Mouse (Mus musculus): Measurements from ENCODE around the gene Rsph6a. TPM values are rescaled to one million over a fixed set of nuclear protein-coding genes. Genes with fewer than 3 reads are reported as not detected.
"Not testable (repeated sequence)": the region's sequence is repeated elsewhere in the genome, so short reads cannot be mapped to it uniquely, and the experiment has no call there.

Gene Rsph6a
- polyA plus RNA-seq, 1 experiment from 2014 or later, result not detected

DNA sequence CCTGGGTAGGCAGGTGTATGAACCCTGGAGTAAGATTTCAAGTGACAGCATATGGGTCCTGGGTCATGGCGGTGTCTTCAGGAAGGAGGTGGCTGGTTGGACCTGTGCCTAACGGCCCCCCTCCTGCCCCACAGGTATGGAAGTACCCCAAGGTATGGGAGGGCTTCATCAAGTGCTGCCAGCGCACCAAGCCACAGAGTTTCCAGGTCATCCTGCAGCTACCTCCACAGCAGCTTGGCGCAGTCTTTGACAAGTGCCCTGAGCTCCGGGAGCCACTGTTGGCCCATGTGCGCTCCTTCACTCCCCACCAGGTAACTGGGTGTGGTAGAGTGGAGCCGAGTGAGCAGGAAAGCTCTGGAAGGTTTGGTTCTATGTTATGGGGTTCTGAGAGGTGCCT is 1.4 kb upstream of the Rsph6a start:
- peaks cover 18% of the 10 kb centered on the region for H3K36me3 ChIP-seq (ENCODE audit: control insufficient read depth, insufficient read depth)
- 84% methylated on average over 7 of the region's 7 CpGs for WGBS (ENCODE audit: insufficient replicate concordance)

DNA sequence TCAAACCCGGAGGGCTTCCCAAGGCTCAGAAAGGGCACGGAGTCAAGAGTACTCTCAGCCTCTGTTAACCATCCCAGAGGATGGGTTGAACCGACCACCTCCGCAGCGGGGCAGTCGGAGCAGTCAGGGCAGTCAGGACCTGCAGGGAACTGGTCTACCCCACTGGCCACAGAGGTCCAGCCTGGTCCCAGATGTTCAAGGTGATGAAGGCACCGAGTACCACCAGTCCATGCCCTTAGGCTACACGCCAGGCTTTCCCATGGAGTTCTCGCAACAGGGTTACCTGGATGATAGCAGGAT is 237 bp downstream of the Rsph6a start:
- no peak overlapping the region for H3K9ac ChIP-seq (ENCODE audit: low read depth, low read length)
- no peak overlapping the region for H3K27ac ChIP-seq (ENCODE audit: low read length)
- H3K4me2 ChIP-seq (ENCODE audit: low read depth, low read length), result no peak overlapping the region
- ATAC-seq (ENCODE audit: low read depth), result no peak
- H3K27me3 ChIP-seq (ENCODE audit: control insufficient read depth, insufficient read depth, low read depth, low read length), result no peaks in the 10 kb centered on the region
- H3K4me1 ChIP-seq (ENCODE audit: control insufficient read depth, low read depth, low read length), result no peaks in the 10 kb centered on the region
- H3K9me3 ChIP-seq (replicated peaks; ENCODE audit: control insufficient read depth, low read length), result no peaks in the 10 kb centered on the region
- peaks cover 11% of the 10 kb centered on the region for H3K36me3 ChIP-seq (ENCODE audit: control insufficient read depth, insufficient read depth)
- 74% methylated on average over 9 of the region's 9 CpGs for WGBS (ENCODE audit: insufficient replicate concordance)
- H3K4me3 ChIP-seq (ENCODE audit: low read depth, low read length), result no peak overlapping the region

More for the DNA sequence above, 1.4 kb upstream of the Rsph6a start:
- Histone ChIP-seq H3K9me3 (replicated peaks; ENCODE audit: control insufficient read depth, low read length) (no peaks in the 10 kb centered on the region), H3K27ac (ENCODE audit: low read length) (no peak overlapping the region), H3K4me2 (ENCODE audit: low read depth, low read length) (no peak overlapping the region), H3K4me3 (ENCODE audit: low read depth, low read length) (no peak overlapping the region), H3K9ac (ENCODE audit: low read depth, low read length) (no peak overlapping the region), H3K27me3 (ENCODE audit: control insufficient read depth, insufficient read depth, low read depth, low read length) (no peaks in the 10 kb centered on the region), H3K4me1 (ENCODE audit: control insufficient read depth, low read depth, low read length) (no peaks in the 10 kb centered on the region)
- no peak for ATAC-seq (ENCODE audit: low read depth)

DNA sequence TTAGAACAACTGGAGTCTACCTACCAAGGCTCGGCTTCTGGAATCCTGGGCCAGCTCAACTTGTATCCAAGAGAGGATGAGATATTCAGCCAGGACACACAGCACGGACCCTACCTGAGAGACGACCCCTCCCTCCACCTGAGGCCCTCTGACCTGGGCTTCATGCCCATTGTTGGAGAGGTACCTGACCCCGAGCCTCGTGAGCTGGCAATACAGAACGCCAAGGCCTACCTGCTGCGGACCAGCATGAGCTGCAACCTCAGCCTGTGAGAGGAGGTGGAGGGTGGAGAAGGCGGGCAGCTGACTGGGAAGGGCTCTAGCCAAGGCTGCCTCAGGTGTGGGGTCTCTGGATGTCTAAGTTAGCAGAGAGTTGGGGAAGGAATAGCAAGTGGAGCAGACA is 618 bp downstream of the Rsph6a start:
- H3K9ac ChIP-seq (ENCODE audit: low read depth, low read length), result no peak overlapping the region
- no peak overlapping the region for H3K4me3 ChIP-seq (ENCODE audit: low read depth, low read length)
- no peaks in the 10 kb centered on the region for H3K9me3 ChIP-seq (replicated peaks; ENCODE audit: control insufficient read depth, low read length)
- no peaks in the 10 kb centered on the region for H3K4me1 ChIP-seq (ENCODE audit: control insufficient read depth, low read depth, low read length)
- no peak overlapping the region for H3K27ac ChIP-seq (ENCODE audit: low read length)
- H3K27me3 ChIP-seq (ENCODE audit: control insufficient read depth, insufficient read depth, low read depth, low read length), result no peaks in the 10 kb centered on the region
- H3K36me3 ChIP-seq (ENCODE audit: control insufficient read depth, insufficient read depth), result peaks cover 8% of the 10 kb centered on the region
- 73% methylated on average over 8 of the region's 8 CpGs for WGBS (ENCODE audit: insufficient replicate concordance)
- H3K4me2 ChIP-seq (ENCODE audit: low read depth, low read length), result no peak overlapping the region
- no peak for ATAC-seq (ENCODE audit: low read depth)

- Histone ChIP-seq H3K36me3 (ENCODE audit: control insufficient read depth, insufficient read depth) (peaks cover 2% of the 10 kb centered on the region; the same call in 1 of the 2 replicates), H3K4me3 (ENCODE audit: low read depth, low read length) (no peak overlapping the region), H3K9me3 (replicated peaks; ENCODE audit: control insufficient read depth, low read length) (no peaks in the 10 kb centered on the region), H3K4me2 (ENCODE audit: low read depth, low read length) (no peak overlapping the region), H3K4me1 (ENCODE audit: control insufficient read depth, low read depth, low read length) (no peaks in the 10 kb centered on the region), H3K9ac (ENCODE audit: low read depth, low read length) (no peak overlapping the region), H3K27me3 (ENCODE audit: control insufficient read depth, insufficient read depth, low read depth, low read length) (no peaks in the 10 kb centered on the region; the same call in 1 of the 2 replicates), H3K27ac (ENCODE audit: low read length) (no peak overlapping the region)
- ATAC-seq (ENCODE audit: low read depth), result no peak
- 60% methylated on average over 10 of the region's 10 CpGs for WGBS (ENCODE audit: insufficient replicate concordance)
Measured at GRCm38 (mm10) chr7:19057405-19057804, 2.9 kb downstream of the Rsph6a start.

GRCm38 (mm10) chr7:19065896-19066295 is 11.4 kb downstream of the Rsph6a start:
- Histone ChIP-seq H3K4me3 (ENCODE audit: low read depth, low read length) (no peak overlapping the region), H3K4me2 (ENCODE audit: low read depth, low read length) (no peak overlapping the region), H3K4me1 (ENCODE audit: control insufficient read depth, low read depth, low read length) (no peaks in the 10 kb centered on the region), H3K9ac (ENCODE audit: low read depth, low read length) (no peak overlapping the region), H3K36me3 (ENCODE audit: control insufficient read depth, insufficient read depth) (no peaks in the 10 kb centered on the region), H3K27me3 (ENCODE audit: control insufficient read depth, insufficient read depth, low read depth, low read length) (peaks cover 31% of the 10 kb centered on the region), H3K9me3 (replicated peaks; ENCODE audit: control insufficient read depth, low read length) (no peaks in the 10 kb centered on the region), H3K27ac (ENCODE audit: low read length) (no peak overlapping the region)
- no peak for ATAC-seq (ENCODE audit: low read depth)
- 35% methylated on average over 12 of the region's 13 CpGs for WGBS (ENCODE audit: insufficient replicate concordance)

DNA sequence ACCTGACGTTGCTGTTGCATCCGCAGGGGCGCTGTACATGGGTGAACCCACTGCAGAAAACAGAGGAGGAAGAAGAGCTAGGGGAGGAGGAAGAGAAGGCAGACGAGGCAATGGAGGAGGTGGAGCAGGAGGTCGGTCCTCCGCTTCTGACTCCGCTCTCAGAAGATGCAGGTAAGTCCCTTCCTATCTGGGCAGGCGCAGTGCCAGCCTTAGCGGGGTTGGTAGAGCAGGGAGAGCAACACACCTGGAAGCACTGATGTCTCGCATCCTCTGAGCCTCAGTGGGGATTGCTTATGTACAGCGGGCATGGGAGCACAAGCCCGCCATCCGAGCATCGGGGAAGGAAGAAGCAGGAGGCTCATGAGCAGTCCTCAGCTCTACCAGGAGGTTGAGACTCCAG is 12.6 kb downstream of the Rsph6a start:
- Histone ChIP-seq H3K27ac (ENCODE audit: low read length) (no peak overlapping the region), H3K9me3 (replicated peaks; ENCODE audit: control insufficient read depth, low read length) (no peaks in the 10 kb centered on the region), H3K9ac (ENCODE audit: low read depth, low read length) (no peak overlapping the region), H3K4me1 (ENCODE audit: control insufficient read depth, low read depth, low read length) (no peaks in the 10 kb centered on the region), H3K4me3 (ENCODE audit: low read depth, low read length) (no peak overlapping the region), H3K4me2 (ENCODE audit: low read depth, low read length) (no peak overlapping the region), H3K36me3 (ENCODE audit: control insufficient read depth, insufficient read depth) (no peaks in the 10 kb centered on the region), H3K27me3 (ENCODE audit: control insufficient read depth, insufficient read depth, low read depth, low read length) (peaks cover 31% of the 10 kb centered on the region)
- ATAC-seq (ENCODE audit: low read depth), result no peak
- WGBS (ENCODE audit: insufficient replicate concordance), result 33% methylated on average over 14 of the region's 14 CpGs

DNA sequence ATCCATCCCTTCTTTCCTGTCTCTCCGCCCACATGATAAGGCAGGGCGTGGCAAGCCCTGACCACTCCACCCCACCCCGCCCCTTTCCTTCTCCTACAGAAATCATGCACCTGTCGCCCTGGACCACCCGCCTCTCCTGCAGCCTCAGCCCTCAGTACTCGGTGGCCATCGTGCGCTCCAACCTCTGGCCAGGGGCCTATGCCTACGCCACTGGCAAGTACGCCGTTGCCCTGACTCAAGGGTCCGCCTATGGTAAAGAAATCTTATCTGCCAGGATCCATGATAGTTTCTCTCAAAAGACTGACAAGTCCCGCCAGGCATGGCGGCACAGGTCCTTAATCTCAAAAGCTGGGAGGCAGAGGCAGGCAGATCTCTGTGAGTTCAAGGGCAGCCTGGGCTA is 13.4 kb downstream of the Rsph6a start:
- Histone ChIP-seq H3K4me2 (ENCODE audit: low read depth, low read length) (no peak overlapping the region), H3K27me3 (ENCODE audit: control insufficient read depth, insufficient read depth, low read depth, low read length) (peaks cover 33% of the 10 kb centered on the region), H3K4me1 (ENCODE audit: control insufficient read depth, low read depth, low read length) (no peaks in the 10 kb centered on the region), H3K9me3 (replicated peaks; ENCODE audit: control insufficient read depth, low read length) (no peaks in the 10 kb centered on the region), H3K4me3 (ENCODE audit: low read depth, low read length) (no peak overlapping the region), H3K36me3 (ENCODE audit: control insufficient read depth, insufficient read depth) (no peaks in the 10 kb centered on the region), H3K27ac (ENCODE audit: low read length) (no peak overlapping the region), H3K9ac (ENCODE audit: low read depth, low read length) (no peak overlapping the region)
- ATAC-seq (ENCODE audit: low read depth), result no peak
- 54% methylated on average over 13 of the region's 14 CpGs for WGBS (ENCODE audit: insufficient replicate concordance)

DNA sequence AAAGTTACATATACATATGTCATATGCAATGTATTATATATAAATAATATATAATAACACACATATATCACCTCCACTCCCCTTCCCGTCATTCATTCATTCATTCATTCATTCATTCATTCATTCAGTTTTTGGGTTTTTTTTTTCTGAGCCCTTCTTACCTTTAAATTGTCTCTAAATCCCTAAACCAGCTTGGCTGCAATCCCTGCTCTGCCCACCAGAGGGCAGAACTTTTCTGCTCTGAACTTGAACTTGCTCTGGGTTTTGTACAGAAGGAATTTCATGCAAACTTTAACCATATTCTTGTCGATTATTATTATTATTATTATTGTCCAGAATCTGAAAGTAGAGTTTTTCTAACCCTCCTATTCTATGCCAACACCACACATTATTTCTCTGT is 14.2 kb downstream of the Rsph6a start:
- Histone ChIP-seq H3K36me3 (ENCODE audit: control insufficient read depth, insufficient read depth) (no peaks in the 10 kb centered on the region), H3K27me3 (ENCODE audit: control insufficient read depth, insufficient read depth, low read depth, low read length) (peaks cover 38% of the 10 kb centered on the region), H3K4me2 (ENCODE audit: low read depth, low read length) (no peak overlapping the region), H3K9ac (ENCODE audit: low read depth, low read length) (no peak overlapping the region), H3K4me3 (ENCODE audit: low read depth, low read length) (no peak overlapping the region), H3K9me3 (replicated peaks; ENCODE audit: control insufficient read depth, low read length) (no peaks in the 10 kb centered on the region), H3K4me1 (ENCODE audit: control insufficient read depth, low read depth, low read length) (no peaks in the 10 kb centered on the region), H3K27ac (ENCODE audit: low read length) (no peak overlapping the region)
- no peak for ATAC-seq (ENCODE audit: low read depth)
- WGBS (ENCODE audit: insufficient replicate concordance), result 2% methylated on average over 2 of the region's 2 CpGs

DNA sequence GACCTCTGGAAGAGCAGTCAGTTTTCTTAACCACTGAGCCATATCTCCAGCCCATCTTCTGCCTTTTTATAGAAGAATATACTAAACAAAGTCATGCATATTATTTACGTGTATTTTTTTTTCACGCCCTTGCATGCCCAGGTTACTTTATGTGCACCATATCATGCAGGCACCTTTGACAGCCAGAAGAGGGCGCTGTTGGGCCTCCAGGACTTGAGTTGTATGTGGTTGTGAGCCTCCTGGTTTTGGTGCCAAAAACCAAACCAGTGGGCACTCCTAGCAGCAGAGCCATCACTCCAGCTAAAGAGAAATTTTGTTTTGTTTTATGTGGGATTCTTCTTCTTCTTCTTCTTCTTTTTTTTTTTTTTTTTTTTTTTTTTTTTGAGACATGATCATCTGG is 15.0 kb downstream of the Rsph6a start:
- no peak overlapping the region for H3K4me3 ChIP-seq (ENCODE audit: low read depth, low read length)
- H3K27me3 ChIP-seq (ENCODE audit: control insufficient read depth, insufficient read depth, low read depth, low read length), result peaks cover 35% of the 10 kb centered on the region
- no peaks in the 10 kb centered on the region for H3K4me1 ChIP-seq (ENCODE audit: control insufficient read depth, low read depth, low read length)
- no peak overlapping the region for H3K4me2 ChIP-seq (ENCODE audit: low read depth, low read length)
- H3K9me3 ChIP-seq (replicated peaks; ENCODE audit: control insufficient read depth, low read length), result no peaks in the 10 kb centered on the region
- no peak overlapping the region for H3K27ac ChIP-seq (ENCODE audit: low read length)
- no peak overlapping the region for H3K9ac ChIP-seq (ENCODE audit: low read depth, low read length)
- ATAC-seq (ENCODE audit: low read depth), result no peak
- 37% methylated on average over 3 of the region's 3 CpGs for WGBS (ENCODE audit: insufficient replicate concordance)
- H3K36me3 ChIP-seq (ENCODE audit: control insufficient read depth, insufficient read depth), result no peaks in the 10 kb centered on the region

GRCm38 (mm10) chr7:19071024-19071423 is 16.5 kb downstream of the Rsph6a start:
- peaks cover 20% of the 10 kb centered on the region for H3K27me3 ChIP-seq (ENCODE audit: control insufficient read depth, insufficient read depth, low read depth, low read length)
- 30% methylated on average over 3 of the region's 3 CpGs for WGBS (ENCODE audit: insufficient replicate concordance)
- H3K36me3 ChIP-seq (ENCODE audit: control insufficient read depth, insufficient read depth); H3K27ac ChIP-seq (ENCODE audit: low read length); H3K4me1 ChIP-seq (ENCODE audit: control insufficient read depth, low read depth, low read length); H3K4me2 ChIP-seq (ENCODE audit: low read depth, low read length); ATAC-seq (ENCODE audit: low read depth); H3K9me3 ChIP-seq (replicated peaks; ENCODE audit: control insufficient read depth, low read length); H3K4me3 ChIP-seq (ENCODE audit: low read depth, low read length); H3K9ac ChIP-seq (ENCODE audit: low read depth, low read length): not testable (repeated sequence)
